Mouse (Mus musculus) cerebellum, adult 11-12 months (tissue): ENCODE data around the gene Olfr860.
"Not testable (repeated sequence)": the region's sequence is repeated elsewhere in the genome, so short reads cannot be mapped to it uniquely, and the experiment has no call there.

ENCODE experiments used
- DNase-seq: peaks from one replicate; pipeline ENCODE4 v3.0.0; 2022

Olfr860 gene

DNA sequence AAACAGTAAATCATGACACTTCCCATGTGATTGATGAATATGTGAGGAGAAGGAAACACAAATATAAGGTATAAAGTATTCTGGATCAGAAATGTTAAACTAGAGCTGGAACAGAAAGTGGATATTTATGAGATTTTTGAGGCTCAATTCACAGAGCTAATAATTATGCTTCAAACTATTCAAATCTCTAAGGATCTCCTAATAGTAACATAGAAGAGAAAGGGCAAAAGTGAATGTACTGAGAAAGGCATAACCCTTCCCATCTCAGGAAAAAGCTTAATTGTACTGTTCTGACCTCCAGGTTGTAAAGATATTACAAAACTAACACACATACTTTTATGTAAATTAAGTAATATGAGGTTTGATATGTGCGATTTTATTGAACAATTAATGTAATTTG is at the start of gene Olfr860:
Gene Olfr860, minus strand, starts transcription at position 101 of the 400 bp plus-strand sequence.
- no peak for DNase-seq

DNA sequence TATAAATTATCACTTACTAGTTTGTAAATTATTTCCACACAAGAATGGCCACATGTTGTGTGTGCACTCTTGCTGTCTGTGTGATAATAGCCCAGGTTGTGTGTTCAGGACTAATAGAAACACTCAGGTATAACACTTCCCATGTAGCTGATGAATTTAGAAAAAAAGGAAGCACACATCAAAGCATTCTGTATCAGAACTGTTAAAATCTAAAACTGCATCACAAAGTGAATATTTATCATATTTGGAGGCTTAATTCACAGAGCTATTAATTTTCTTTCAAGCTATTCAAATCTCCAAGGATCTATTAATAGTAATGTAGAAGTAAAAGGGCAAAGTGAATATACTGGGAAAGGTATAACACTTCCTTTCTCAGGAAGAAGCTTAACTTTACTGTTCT is 38.4 kb upstream of the Olfr860 start, which contains the start of gene Olfr862:
Gene Olfr862, minus strand, starts transcription at position 101 of the 400 bp plus-strand sequence.
- DNase-seq = no peak

DNA sequence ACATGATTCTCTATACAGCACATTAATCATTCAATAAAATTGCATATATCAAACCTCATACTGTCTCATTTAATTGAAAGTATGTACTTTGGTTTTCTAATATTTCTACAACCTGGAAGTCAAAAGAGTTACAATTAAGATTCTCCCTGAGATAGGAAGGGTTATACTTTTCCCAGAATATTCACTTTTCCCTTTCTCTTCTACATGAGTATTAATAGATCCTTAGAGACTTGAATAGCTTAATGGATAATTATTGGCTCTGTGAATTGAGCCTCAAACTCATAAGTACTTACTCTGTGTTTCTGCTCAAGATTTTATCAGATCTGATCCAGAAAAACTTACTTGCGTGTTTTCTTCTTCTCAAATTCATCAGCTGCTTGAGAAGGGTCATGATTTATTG is 44.9 kb downstream of the Olfr860 start, which contains the start of gene Olfr859:
Gene Olfr859, plus strand, starts transcription at position 301 of the 400 bp plus-strand sequence.
- not testable (repeated sequence) for DNase-seq

DNA sequence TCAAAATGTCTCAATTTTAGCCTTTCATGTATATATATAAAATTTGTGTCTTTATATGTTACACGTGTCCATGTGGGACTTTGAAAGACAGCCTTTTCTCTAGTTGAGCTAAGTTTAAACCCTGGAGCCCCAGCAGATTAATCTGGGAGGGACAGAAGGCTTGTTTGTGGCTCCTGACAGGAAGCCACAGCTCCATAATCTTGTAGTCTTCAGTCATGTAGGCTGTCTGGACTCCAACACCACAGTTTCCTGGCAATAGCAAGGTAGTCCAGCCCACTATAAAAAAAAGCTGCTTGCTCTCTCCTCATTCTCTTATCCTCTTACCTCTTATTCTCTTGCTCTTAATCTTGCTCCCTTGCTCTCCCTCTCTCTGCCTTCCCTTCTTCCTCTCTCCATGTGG is 46.5 kb downstream of the Olfr860 start:
- DNase-seq = no peak
